Mouse (Mus musculus): Measurements from ENCODE around the gene Smc2. TPM values are rescaled to one million over a fixed set of nuclear protein-coding genes. Genes with fewer than 3 reads are reported as not detected.
"Not testable (repeated sequence)": the region's sequence is repeated elsewhere in the genome, so short reads cannot be mapped to it uniquely, and the experiment has no call there.

Smc2 gene
- polyA plus RNA-seq, 1 experiment = not detected

- H3K4me3 ChIP-seq (ENCODE audit: insufficient read depth, low read depth, low read length) = no peak overlapping the region
- no peaks in the 10 kb centered on the region for H3K4me1 ChIP-seq (ENCODE audit: control insufficient read depth, insufficient read depth, low read length)
- TF ChIP-seq POLR2A (IDR thresholded peaks at IDR 0.05; ENCODE audit: insufficient read depth, low read depth, low read length) (no peak), CTCF (IDR thresholded peaks at IDR 0.05; ENCODE audit: insufficient read depth, low read depth, low read length) (no peak)
- no peak overlapping the region for H3K27ac ChIP-seq (ENCODE audit: insufficient read depth, low read depth, low read length)
- WGBS = 91% methylated on average over 3 of the region's 3 CpGs
These were observed 34.4 kb downstream of the Smc2 start for GRCm38 (mm10) chr4:52473431-52473830.

- no peak for TF ChIP-seq CTCF (IDR thresholded peaks at IDR 0.05; ENCODE audit: insufficient read depth, low read depth, low read length)
- no peak for TF ChIP-seq POLR2A (IDR thresholded peaks at IDR 0.05; ENCODE audit: insufficient read depth, low read depth, low read length)
- H3K4me1 ChIP-seq (ENCODE audit: control insufficient read depth, insufficient read depth, low read length) = no peaks in the 10 kb centered on the region
- WGBS = 95% methylated on average over 4 of the region's 4 CpGs
These were observed 48.4 kb downstream of the Smc2 start for GRCm38 (mm10) chr4:52487486-52487885.

GRCm38 (mm10) chr4:52497144-52497543, 58.1 kb downstream of the Smc2 start, which contains the start of gene Vma21-ps:
Gene Vma21-ps (minus strand): TSS chr4:52497244.
- H3K4me3 ChIP-seq (ENCODE audit: insufficient read depth, low read depth, low read length) = not testable (repeated sequence)
- WGBS = 95% methylated on average over 10 of the region's 10 CpGs

More at GRCm38 (mm10) chr4:52487486-52487885, 48.4 kb downstream of the Smc2 start:
- Histone ChIP-seq H3K27ac (ENCODE audit: insufficient read depth, low read depth, low read length) (no peak overlapping the region), H3K4me3 (ENCODE audit: insufficient read depth, low read depth, low read length) (no peak overlapping the region)

GRCm38 (mm10) chr4:52517580-52517979, 78.5 kb downstream of the Smc2 start:
- 35% methylated on average over 4 of the region's 4 CpGs for WGBS
- no peak for TF ChIP-seq CTCF (IDR thresholded peaks at IDR 0.05; ENCODE audit: insufficient read depth, low read depth, low read length)
- no peak overlapping the region for H3K27ac ChIP-seq (ENCODE audit: insufficient read depth, low read depth, low read length)

More at GRCm38 (mm10) chr4:52497144-52497543, 58.1 kb downstream of the Smc2 start, which contains the start of gene Vma21-ps:
- not testable (repeated sequence) for H3K27ac ChIP-seq (ENCODE audit: insufficient read depth, low read depth, low read length); H3K4me1 ChIP-seq (ENCODE audit: control insufficient read depth, insufficient read depth, low read length)

GRCm38 (mm10) chr4:52519301-52519700, 80.3 kb downstream of the Smc2 start:
- 91% methylated on average over 5 of the region's 5 CpGs for WGBS
- H3K27ac ChIP-seq (ENCODE audit: insufficient read depth, low read depth, low read length) = no peak overlapping the region
- no peaks in the 10 kb centered on the region for H3K4me1 ChIP-seq (ENCODE audit: control insufficient read depth, insufficient read depth, low read length)
- no peak for TF ChIP-seq CTCF (IDR thresholded peaks at IDR 0.05; ENCODE audit: insufficient read depth, low read depth, low read length)
- H3K4me3 ChIP-seq (ENCODE audit: insufficient read depth, low read depth, low read length) = no peak overlapping the region

More at GRCm38 (mm10) chr4:52517580-52517979, 78.5 kb downstream of the Smc2 start:
- no peaks in the 10 kb centered on the region for H3K4me1 ChIP-seq (ENCODE audit: control insufficient read depth, insufficient read depth, low read length)
- H3K4me3 ChIP-seq (ENCODE audit: insufficient read depth, low read depth, low read length) = no peak overlapping the region

- Histone ChIP-seq H3K27ac (ENCODE audit: insufficient read depth, low read depth, low read length) (no peak overlapping the region), H3K4me3 (ENCODE audit: insufficient read depth, low read depth, low read length) (no peak overlapping the region), H3K4me1 (ENCODE audit: control insufficient read depth, insufficient read depth, low read length) (no peaks in the 10 kb centered on the region)
- TF ChIP-seq POLR2A (IDR thresholded peaks at IDR 0.05; ENCODE audit: insufficient read depth, low read depth, low read length) (no peak), CTCF (IDR thresholded peaks at IDR 0.05; ENCODE audit: insufficient read depth, low read depth, low read length) (no peak)
- WGBS = 89% methylated on average over 5 of the region's 5 CpGs
These were observed 87.4 kb downstream of the Smc2 start for GRCm38 (mm10) chr4:52526464-52526863.

GRCm38 (mm10) chr4:52530636-52531035, 91.6 kb downstream of the Smc2 start:
- WGBS = 76% methylated on average over 2 of the region's 2 CpGs
- no peak for TF ChIP-seq CTCF (IDR thresholded peaks at IDR 0.05; ENCODE audit: insufficient read depth, low read depth, low read length)
- no peak for TF ChIP-seq POLR2A (IDR thresholded peaks at IDR 0.05; ENCODE audit: insufficient read depth, low read depth, low read length)
- Histone ChIP-seq H3K27ac (ENCODE audit: insufficient read depth, low read depth, low read length) (no peak overlapping the region), H3K4me3 (ENCODE audit: insufficient read depth, low read depth, low read length) (no peak overlapping the region), H3K4me1 (ENCODE audit: control insufficient read depth, insufficient read depth, low read length) (no peaks in the 10 kb centered on the region)

Other genes with a start within 250 kb of the Smc2 start
- not detected in 2 replicates for gene Vma21-ps, start 58.0 kb downstream of the Smc2 start, polyA plus RNA-seq (2012; ENCODE audit: insufficient read depth, insufficient read length, low replicate concordance, missing spikeins)
- not detected in 2 replicates for gene Toporsl, start 157.0 kb downstream of the Smc2 start, polyA plus RNA-seq (2012; ENCODE audit: insufficient read depth, insufficient read length, low replicate concordance, missing spikeins)

Measured in olfactory bulb, adult 2 months (tissue).